Mouse (Mus musculus) hindlimb bud, embryonic 11.5 days (tissue): ENCODE measurements around the gene Cdkn2aip.

Experiments
- DNase-seq: peaks from one replicate; pipeline ENCODE4 v3.0.0-alpha.2; 2012; ENCODE audit warnings: low read depth, low spot score; ENCODE audit errors: extremely low spot score

The Cdkn2aip gene

DNA sequence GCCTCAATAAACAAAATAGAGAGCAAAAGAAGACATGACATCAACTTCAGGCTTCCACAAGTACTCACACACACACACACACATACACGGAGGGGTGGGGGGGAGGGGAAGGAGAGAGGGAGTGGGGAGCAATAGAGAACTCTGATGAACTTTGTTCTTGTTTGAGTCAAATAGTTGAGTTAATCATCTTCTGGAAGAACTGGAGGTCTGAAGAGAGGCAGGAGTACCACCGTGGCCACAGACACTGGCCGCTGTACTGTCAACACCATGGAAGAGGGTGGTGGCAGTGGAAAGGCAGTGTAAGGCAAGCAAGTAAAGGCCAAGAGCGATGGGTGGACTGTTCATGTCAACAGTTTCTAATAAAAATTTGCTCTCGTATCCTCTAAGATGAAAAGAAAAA lies 54.3 kb downstream of the Cdkn2aip start:
- DNase-seq, result no peak
